Mouse (Mus musculus) urinary bladder, postnatal 25 days (tissue): ENCODE measurements around the gene Jak2.

Experiments used
- DNase-seq: peaks from one replicate; pipeline ENCODE4 v3.0.0; 2022; ENCODE audit warnings: low spot score

Gene Jak2

GRCm38 (mm10) chr19:29252831-29253545, 1.4 kb downstream of the Jak2 start:
- DNase-seq = no peak

GRCm38 (mm10) chr19:29253728-29254127, 2.1 kb downstream of the Jak2 start:
- DNase-seq = peak; percentile 82

GRCm38 (mm10) chr19:29254671-29255070, 3.0 kb downstream of the Jak2 start:
- no peak for DNase-seq

GRCm38 (mm10) chr19:29255327-29256027, 3.8 kb downstream of the Jak2 start:
- no peak for DNase-seq

- no peak for DNase-seq
Measured at GRCm38 (mm10) chr19:29261638-29262037, 10.0 kb downstream of the Jak2 start.

GRCm38 (mm10) chr19:29263492-29263891, 11.9 kb downstream of the Jak2 start:
- DNase-seq = no peak

GRCm38 (mm10) chr19:29265538-29265937, 13.9 kb downstream of the Jak2 start:
- DNase-seq = no peak

GRCm38 (mm10) chr19:29267075-29267868, 15.6 kb downstream of the Jak2 start:
- no peak for DNase-seq

- no peak for DNase-seq
Measured at GRCm38 (mm10) chr19:29268788-29269321, 17.2 kb downstream of the Jak2 start.

GRCm38 (mm10) chr19:29270226-29270625, 18.6 kb downstream of the Jak2 start:
- no peak for DNase-seq

GRCm38 (mm10) chr19:29271147-29271578, 19.5 kb downstream of the Jak2 start:
- DNase-seq = no peak

- no peak for DNase-seq
Measured at GRCm38 (mm10) chr19:29272011-29272809, 20.6 kb downstream of the Jak2 start.

GRCm38 (mm10) chr19:29276414-29276813, 24.8 kb downstream of the Jak2 start:
- DNase-seq = no peak

GRCm38 (mm10) chr19:29278944-29279587, 27.4 kb downstream of the Jak2 start:
- DNase-seq = no peak

GRCm38 (mm10) chr19:29285451-29285869, 33.8 kb downstream of the Jak2 start:
- no peak for DNase-seq

GRCm38 (mm10) chr19:29287863-29288262, 36.2 kb downstream of the Jak2 start:
- no peak for DNase-seq

GRCm38 (mm10) chr19:29291532-29291931, 39.9 kb downstream of the Jak2 start:
- no peak for DNase-seq

- DNase-seq = no peak
Measured at GRCm38 (mm10) chr19:29292546-29292945, 40.9 kb downstream of the Jak2 start.

GRCm38 (mm10) chr19:29294756-29295155, 43.1 kb downstream of the Jak2 start:
- no peak for DNase-seq

- no peak for DNase-seq
Measured at GRCm38 (mm10) chr19:29296166-29296565, 44.5 kb downstream of the Jak2 start.

GRCm38 (mm10) chr19:29297366-29297765, 45.7 kb downstream of the Jak2 start:
- DNase-seq = no peak
